Mouse (Mus musculus) heart, embryonic 14.5 days (tissue): ENCODE data around the gene Amotl1. TPM values are rescaled to one million over a fixed set of nuclear protein-coding genes. Genes with fewer than 3 reads are reported as not detected.
A peak's percentile ranks its signal among the peaks of the same experiment; 100 is the strongest.

Source experiments
- ATAC-seq: fragments of 200-750 bp; cut with Nextera tagmentation; 2 replicates; pipeline ENCODE4 v1.8.0; 2017; ENCODE audit warnings: low read depth, moderate TSS enrichment; ENCODE audit not compliant: insufficient number of reproducible peaks, insufficient read depth, low FRiP score
- H3K27ac ChIP-seq, 2 experiments: fragments of 200-500 bp in 1 of 2; fragments of 300-500 bp in 1 of 2; sonication (generic) in 1 of 2; replicated peaks in 1 of 2; 2 replicates each; pipeline ENCODE4 v1.5.1; 2012 to 2014; ENCODE audit warnings: low read depth in 2 of 2, low read length in 2 of 2, control low read depth in 1 of 2, mild to moderate bottlenecking in 1 of 2, mixed read lengths in 1 of 2; ENCODE audit not compliant: control insufficient read depth in 1 of 2, insufficient read depth in 1 of 2
- H3K27me3 ChIP-seq: fragments of 300-500 bp; sonication (generic); 2 replicates; pipeline ENCODE4 v1.6.1; 2014; ENCODE audit warnings: mild to moderate bottlenecking, low read length, control low read depth; ENCODE audit not compliant: control insufficient read depth, insufficient read depth
- H3K36me3 ChIP-seq: fragments of 300-500 bp; sonication (generic); 2 replicates; pipeline ENCODE4 v1.6.1; 2014; ENCODE audit warnings: mild to moderate bottlenecking, control low read depth, low read length, mixed read lengths; ENCODE audit not compliant: control insufficient read depth, insufficient read depth
- H3K4me1 ChIP-seq, 2 experiments: fragments of 200-500 bp in 1 of 2; fragments of 300-500 bp in 1 of 2; sonication (generic) in 1 of 2; 2 replicates each; pipeline ENCODE4 v1.6.1; 2012 to 2014; ENCODE audit warnings: low read length in 2 of 2, control low read depth in 1 of 2, mixed read lengths in 1 of 2; ENCODE audit not compliant: control insufficient read depth in 2 of 2, insufficient read depth in 2 of 2
- H3K4me2 ChIP-seq: fragments of 300-500 bp; sonication (generic); 2 replicates; pipeline ENCODE4 v1.6.1; 2014; ENCODE audit warnings: mild to moderate bottlenecking, low read length
- H3K4me3 ChIP-seq, 2 experiments: fragments of 200-500 bp in 1 of 2; fragments of 300-500 bp in 1 of 2; sonication (generic) in 1 of 2; 2 replicates each; pipeline ENCODE4 v1.5.1; 2012 to 2014; ENCODE audit warnings: low read length in 2 of 2, mild to moderate bottlenecking in 2 of 2, control low read depth in 1 of 2, low read depth in 1 of 2, moderate library complexity in 1 of 2; ENCODE audit not compliant: control insufficient read depth in 1 of 2, insufficient read depth in 1 of 2
- H3K9ac ChIP-seq: fragments of 300-500 bp; sonication (generic); 2 replicates; pipeline ENCODE4 v1.6.1; 2014; ENCODE audit warnings: mild to moderate bottlenecking, low read length
- H3K9me3 ChIP-seq: fragments of 300-500 bp; sonication (generic); 2 replicates; pipeline ENCODE4 v1.6.1; 2016; ENCODE audit warnings: low read length, control low read depth; ENCODE audit not compliant: control insufficient read depth
- WGBS: fragments of 180-500 bp; shearing (Covaris S2); extraction: QIAGEN DNeasy Blood & Tissue Kit; methylation state at CpG from one replicate; pipeline ENCODE4 v1.1.7; 2014; 5-methylcytosine and 5-hydroxymethylcytosine counted together
- polyA plus RNA-seq: library from polyadenylated mRNA; unstranded; fragments of >200 nt; fragmentation: Nextera tagmentation; extraction: Ambion mirVana; gene quantifications from 2 replicates; pipeline ENCODE4 v1.2.1, GENCODE M21; 2014

Gene Amotl1
- polyA plus RNA-seq, 1 experiment from 2014 or later = 26.4 TPM

GRCm38 (mm10) chr9:14654010-14654409, 9.2 kb upstream of the Amotl1 start:
- no peak overlapping the region for H3K4me2 ChIP-seq
- H3K27ac ChIP-seq = no peak overlapping the region
- no peaks in the 10 kb centered on the region for H3K4me1 ChIP-seq
- WGBS = 86% methylated on average over 2 of the region's 2 CpGs
- no peaks in the 10 kb centered on the region for H3K9me3 ChIP-seq
- ATAC-seq = no peak
- H3K9ac ChIP-seq = no peak overlapping the region
- H3K4me3 ChIP-seq = no peak overlapping the region
- H3K36me3 ChIP-seq = no peaks in the 10 kb centered on the region
- H3K27me3 ChIP-seq = no peaks in the 10 kb centered on the region

- Histone ChIP-seq H3K4me1 (no peaks in the 10 kb centered on the region), H3K4me2 (no peak overlapping the region), H3K36me3 (no peaks in the 10 kb centered on the region), H3K4me3 (no peak overlapping the region), H3K9me3 (no peaks in the 10 kb centered on the region), H3K9ac (no peak overlapping the region), H3K27ac (0 out of 4 replicates have a peak overlapping the region, but pooled peaks of 1 of the 2 experiments have one; percentile 8), H3K27me3 (no peaks in the 10 kb centered on the region)
- WGBS = 47% methylated on average over 1 of the region's 1 CpGs
- no peak for ATAC-seq
Observed at GRCm38 (mm10) chr9:14652761-14653160, 7.9 kb upstream of the Amotl1 start.

- Histone ChIP-seq H3K27ac (no peak overlapping the region), H3K9ac (no peak overlapping the region), H3K36me3 (no peaks in the 10 kb centered on the region), H3K4me3 (no peak overlapping the region), H3K4me1 (peaks cover 6% of the 10 kb centered on the region in 2 experiments), H3K9me3 (no peaks in the 10 kb centered on the region), H3K4me2 (no peak overlapping the region), H3K27me3 (no peaks in the 10 kb centered on the region)
- 74% methylated on average over 8 of the region's 8 CpGs for WGBS
- ATAC-seq = no peak
Observed at GRCm38 (mm10) chr9:14647849-14648248, 3.0 kb upstream of the Amotl1 start.

GRCm38 (mm10) chr9:14646641-14647040, 1.8 kb upstream of the Amotl1 start:
- Histone ChIP-seq H3K9me3 (no peaks in the 10 kb centered on the region), H3K4me3 (no peak overlapping the region), H3K27me3 (no peaks in the 10 kb centered on the region), H3K36me3 (no peaks in the 10 kb centered on the region), H3K27ac (no peak overlapping the region), H3K9ac (no peak overlapping the region), H3K4me1 (peaks cover 17 to 19% of the 10 kb centered on the region in 2 experiments), H3K4me2 (no peak overlapping the region)
- 97% methylated on average over 1 of the region's 1 CpGs for WGBS
- ATAC-seq = no peak

GRCm38 (mm10) chr9:14646061-14646460, 1.2 kb upstream of the Amotl1 start:
- Histone ChIP-seq H3K9me3 (no peaks in the 10 kb centered on the region), H3K27me3 (no peaks in the 10 kb centered on the region), H3K36me3 (no peaks in the 10 kb centered on the region), H3K4me1 (peaks cover 23 to 24% of the 10 kb centered on the region in 2 experiments), H3K4me2 (no peak overlapping the region), H3K9ac (no peak overlapping the region), H3K4me3 (no peak overlapping the region), H3K27ac (no peak overlapping the region)
- WGBS = 59% methylated on average over 3 of the region's 3 CpGs
- no peak for ATAC-seq

GRCm38 (mm10) chr9:14643328-14643727, 1.5 kb downstream of the Amotl1 start:
- Histone ChIP-seq H3K4me3 (no peak overlapping the region), H3K4me2 (no peak overlapping the region), H3K9ac (no peak overlapping the region), H3K36me3 (no peaks in the 10 kb centered on the region), H3K27me3 (no peaks in the 10 kb centered on the region), H3K27ac (peak overlapping the region; percentile 57 to 81; a peak in 2 of 4 replicates), H3K4me1 (peaks cover 32 to 38% of the 10 kb centered on the region in 2 experiments), H3K9me3 (no peaks in the 10 kb centered on the region)
- ATAC-seq = no peak
- WGBS = 71% methylated on average over 6 of the region's 6 CpGs

- Histone ChIP-seq H3K4me2 (no peak overlapping the region), H3K27ac (peak overlapping the region; percentile 57 to 81), H3K27me3 (no peaks in the 10 kb centered on the region), H3K4me3 (no peak overlapping the region), H3K36me3 (no peaks in the 10 kb centered on the region), H3K4me1 (peaks cover 32 to 38% of the 10 kb centered on the region in 2 experiments), H3K9me3 (no peaks in the 10 kb centered on the region), H3K9ac (no peak overlapping the region)
- 11% methylated on average over 5 of the region's 5 CpGs for WGBS
- peak; percentile 31; the same call in 1 of the 2 replicates for ATAC-seq
Observed at GRCm38 (mm10) chr9:14642251-14643021, 2.4 kb downstream of the Amotl1 start.
